Mouse (Mus musculus): Measurements from ENCODE around the gene Atg7. TPM values are rescaled to one million over a fixed set of nuclear protein-coding genes. Genes with fewer than 3 reads are reported as not detected.

Atg7 gene
- total RNA-seq, 1 experiment, result 14.6 TPM

DNA sequence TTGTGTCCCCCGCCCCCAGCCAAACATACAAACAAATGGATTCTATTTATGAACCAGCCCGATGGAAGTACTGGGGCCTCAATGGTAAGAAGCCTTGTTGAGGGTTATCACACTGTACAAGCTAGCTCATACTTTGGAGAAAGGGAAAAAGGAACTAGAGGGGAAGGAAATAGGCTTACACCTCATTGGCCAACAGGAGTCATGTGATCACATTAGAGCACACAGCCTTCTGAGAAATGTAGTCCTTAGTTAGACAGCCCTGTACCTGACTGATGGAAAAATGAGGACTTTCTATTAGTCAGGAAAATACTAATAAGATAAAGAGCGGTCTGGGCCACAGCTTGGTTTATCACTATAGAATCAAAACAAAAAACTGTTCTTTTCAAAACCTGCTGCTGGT lies 188.9 kb downstream of the Atg7 start:
- DNase-seq (ENCODE audit: low read depth, low spot score), result no peak
- no peaks in the 10 kb centered on the region for H3K36me3 ChIP-seq (ENCODE audit: control insufficient read depth, insufficient read depth, low read length, poor library complexity, severe bottlenecking)
- H3K4me1 ChIP-seq (ENCODE audit: control insufficient read depth in 2 of 2, insufficient read depth in 2 of 2, low read length in 2 of 2, poor library complexity in 1 of 2), result no peaks in the 10 kb centered on the region
- in situ Hi-C loops (cut with MboI; ENCODE audit: low sequenced_read_pairs in 2 of 2, unreplicated experiment in 2 of 2), result no loop called here
- H3K9me3 ChIP-seq (ENCODE audit: control insufficient read depth, insufficient read depth, low read depth, low read length), result no peaks in the 10 kb centered on the region
- no peak for TF ChIP-seq HCFC1 (IDR thresholded peaks at IDR 0.05; ENCODE audit: borderline replicate concordance, insufficient read depth, low read length)
- no peak for TF ChIP-seq ZNF384 (IDR thresholded peaks at IDR 0.05; ENCODE audit: low read depth, low read length)
- TF ChIP-seq ZC3H11A (IDR thresholded peaks at IDR 0.05; ENCODE audit: borderline replicate concordance, low read depth, low read length), result no peak
- no peak for TF ChIP-seq CHD2 (IDR thresholded peaks at IDR 0.05; ENCODE audit: low read depth, low read length)
- no peak for TF ChIP-seq MAFK (IDR thresholded peaks at IDR 0.05; ENCODE audit: insufficient read depth, low read depth, low read length)
- no peak overlapping the region for H3K4me3 ChIP-seq (ENCODE audit: insufficient read depth in 1 of 2, low read depth in 1 of 2, low read length in 2 of 2, poor library complexity in 1 of 2, severe bottlenecking in 1 of 2)
- no peak overlapping the region for H3K27ac ChIP-seq (ENCODE audit: insufficient read depth, low read depth, low read length, poor library complexity, severe bottlenecking)
- no peak overlapping the region for H3K9ac ChIP-seq (ENCODE audit: insufficient read depth, low read depth, low read length, poor library complexity, severe bottlenecking)

DNA sequence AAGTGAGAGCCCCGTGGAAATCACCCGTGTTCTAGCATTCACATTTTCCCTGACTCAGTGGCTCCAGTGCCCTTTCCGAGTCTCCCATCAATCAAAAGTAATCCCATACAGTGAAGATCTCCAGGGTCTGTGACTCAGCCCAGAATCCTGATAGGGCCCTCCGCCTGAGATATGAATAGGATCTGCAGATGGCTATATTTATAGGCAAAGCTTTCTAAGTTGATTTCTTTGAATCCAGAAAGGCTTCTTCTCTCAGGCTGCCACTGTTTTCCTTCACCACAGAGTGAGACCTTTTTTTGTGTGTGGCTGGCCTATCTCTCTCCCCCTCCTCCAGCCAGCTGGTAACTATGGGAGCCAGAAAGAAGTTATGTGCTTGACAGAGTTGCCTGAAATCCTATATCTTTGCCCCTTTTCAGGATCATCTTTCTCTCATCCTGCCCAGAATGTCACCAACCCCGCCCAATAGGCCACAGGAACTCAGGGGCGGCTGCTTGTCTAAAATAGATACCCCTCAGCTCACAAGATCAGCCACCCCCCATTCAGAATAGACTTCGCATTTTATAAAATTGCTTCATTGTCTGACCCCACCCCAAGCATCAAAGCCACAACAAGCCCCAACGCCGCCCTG lies 190.3 kb downstream of the Atg7 start:
- in situ Hi-C loops (cut with MboI; ENCODE audit: low sequenced_read_pairs in 2 of 2, unreplicated experiment in 2 of 2), result no loop called here
- no peak for TF ChIP-seq MAFK (IDR thresholded peaks at IDR 0.05; ENCODE audit: insufficient read depth, low read depth, low read length)
- TF ChIP-seq CHD2 (IDR thresholded peaks at IDR 0.05; ENCODE audit: low read depth, low read length), result no peak
- TF ChIP-seq HCFC1 (IDR thresholded peaks at IDR 0.05; ENCODE audit: borderline replicate concordance, insufficient read depth, low read length), result no peak
- no peak for TF ChIP-seq ZNF384 (IDR thresholded peaks at IDR 0.05; ENCODE audit: low read depth, low read length)
- TF ChIP-seq ZC3H11A (IDR thresholded peaks at IDR 0.05; ENCODE audit: borderline replicate concordance, low read depth, low read length), result no peak
- Histone ChIP-seq H3K4me1 (ENCODE audit: control insufficient read depth in 2 of 2, insufficient read depth in 2 of 2, low read length in 2 of 2, poor library complexity in 1 of 2) (no peaks in the 10 kb centered on the region), H3K36me3 (ENCODE audit: control insufficient read depth, insufficient read depth, low read length, poor library complexity, severe bottlenecking) (no peaks in the 10 kb centered on the region), H3K9ac (ENCODE audit: insufficient read depth, low read depth, low read length, poor library complexity, severe bottlenecking) (no peak overlapping the region), H3K27ac (ENCODE audit: insufficient read depth, low read depth, low read length, poor library complexity, severe bottlenecking) (no peak overlapping the region), H3K9me3 (ENCODE audit: control insufficient read depth, insufficient read depth, low read depth, low read length) (no peaks in the 10 kb centered on the region), H3K4me3 (ENCODE audit: insufficient read depth in 1 of 2, low read depth in 1 of 2, low read length in 2 of 2, poor library complexity in 1 of 2, severe bottlenecking in 1 of 2) (no peak overlapping the region)
- no peak for DNase-seq (ENCODE audit: low read depth, low spot score)

DNA sequence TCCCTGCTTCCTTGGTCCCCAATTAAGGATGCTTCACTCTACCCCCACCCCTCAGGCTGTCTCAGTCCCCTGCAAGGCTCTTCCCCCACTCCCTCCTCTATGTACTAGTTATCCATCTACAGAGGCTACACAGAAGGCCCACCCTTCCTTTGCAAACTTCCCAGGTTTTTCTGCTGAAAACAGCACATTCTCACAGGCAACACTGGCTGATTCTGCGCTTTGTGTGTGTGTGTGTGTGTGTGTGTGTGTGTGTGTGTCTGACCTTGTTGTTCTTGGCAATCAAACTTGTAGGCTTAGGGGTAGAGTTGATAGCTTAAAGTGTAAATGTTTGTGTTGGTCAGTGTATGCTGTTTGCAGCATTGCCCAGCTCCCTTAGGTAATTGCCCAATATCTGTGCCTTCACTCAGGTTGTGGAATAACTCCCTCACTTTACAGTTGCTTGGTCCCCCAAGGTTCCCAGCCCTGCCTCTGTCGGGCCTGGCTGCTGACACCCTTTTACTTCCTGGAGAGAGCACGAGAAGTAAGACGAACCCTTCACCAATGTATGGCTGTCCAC lies 191.0 kb downstream of the Atg7 start:
- H3K27ac ChIP-seq (ENCODE audit: insufficient read depth, low read depth, low read length, poor library complexity, severe bottlenecking), result no peak overlapping the region

DNA sequence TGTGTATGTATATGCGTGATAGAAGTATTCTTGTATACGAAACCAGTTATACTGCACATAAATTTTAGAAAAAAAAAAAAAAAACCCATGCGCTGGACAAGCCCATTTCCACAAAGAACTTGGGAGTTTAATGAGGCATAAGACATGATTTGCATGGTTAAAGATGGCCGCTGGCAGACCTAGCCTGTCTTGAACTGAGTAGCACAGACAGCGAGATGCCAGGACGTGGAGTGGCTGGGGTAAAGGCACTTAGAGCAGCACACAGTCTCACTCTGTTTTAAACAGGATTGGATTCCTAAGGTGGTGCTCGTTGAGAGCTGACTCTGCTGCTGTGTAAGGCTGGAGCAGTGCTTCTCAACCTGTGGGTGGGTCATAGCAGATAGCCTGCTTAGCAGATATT lies 192.4 kb downstream of the Atg7 start:
- no peaks in the 10 kb centered on the region for H3K36me3 ChIP-seq (ENCODE audit: control insufficient read depth, insufficient read depth, low read length, poor library complexity, severe bottlenecking)
- H3K27ac ChIP-seq (ENCODE audit: insufficient read depth, low read depth, low read length, poor library complexity, severe bottlenecking), result no peak overlapping the region
- no peak overlapping the region for H3K9ac ChIP-seq (ENCODE audit: insufficient read depth, low read depth, low read length, poor library complexity, severe bottlenecking)
- no peak for DNase-seq (ENCODE audit: low read depth, low spot score)
- in situ Hi-C loops (cut with MboI; ENCODE audit: low sequenced_read_pairs in 2 of 2, unreplicated experiment in 2 of 2), result no loop called here
- no peak overlapping the region for H3K4me3 ChIP-seq (ENCODE audit: insufficient read depth in 1 of 2, low read depth in 1 of 2, low read length in 2 of 2, poor library complexity in 1 of 2, severe bottlenecking in 1 of 2)
- TF ChIP-seq MAFK (IDR thresholded peaks at IDR 0.05; ENCODE audit: insufficient read depth, low read depth, low read length) (no peak), HCFC1 (IDR thresholded peaks at IDR 0.05; ENCODE audit: borderline replicate concordance, insufficient read depth, low read length) (no peak), CHD2 (IDR thresholded peaks at IDR 0.05; ENCODE audit: low read depth, low read length) (no peak), ZC3H11A (IDR thresholded peaks at IDR 0.05; ENCODE audit: borderline replicate concordance, low read depth, low read length) (no peak), ZNF384 (IDR thresholded peaks at IDR 0.05; ENCODE audit: low read depth, low read length) (no peak)
- H3K4me1 ChIP-seq (ENCODE audit: control insufficient read depth in 2 of 2, insufficient read depth in 2 of 2, low read length in 2 of 2, poor library complexity in 1 of 2), result no peaks in the 10 kb centered on the region; a peak in 1 of 4 replicates
- H3K9me3 ChIP-seq (ENCODE audit: control insufficient read depth, insufficient read depth, low read depth, low read length), result no peaks in the 10 kb centered on the region

More for the DNA sequence above, 191.0 kb downstream of the Atg7 start:
- H3K36me3 ChIP-seq (ENCODE audit: control insufficient read depth, insufficient read depth, low read length, poor library complexity, severe bottlenecking), result no peaks in the 10 kb centered on the region
- no peaks in the 10 kb centered on the region for H3K4me1 ChIP-seq (ENCODE audit: control insufficient read depth in 2 of 2, insufficient read depth in 2 of 2, low read length in 2 of 2, poor library complexity in 1 of 2)
- no peak overlapping the region for H3K9ac ChIP-seq (ENCODE audit: insufficient read depth, low read depth, low read length, poor library complexity, severe bottlenecking)
- TF ChIP-seq ZNF384 (IDR thresholded peaks at IDR 0.05; ENCODE audit: low read depth, low read length) (no peak), ZC3H11A (IDR thresholded peaks at IDR 0.05; ENCODE audit: borderline replicate concordance, low read depth, low read length) (no peak), MAFK (IDR thresholded peaks at IDR 0.05; ENCODE audit: insufficient read depth, low read depth, low read length) (no peak), HCFC1 (IDR thresholded peaks at IDR 0.05; ENCODE audit: borderline replicate concordance, insufficient read depth, low read length) (no peak), CHD2 (IDR thresholded peaks at IDR 0.05; ENCODE audit: low read depth, low read length) (no peak)
- H3K9me3 ChIP-seq (ENCODE audit: control insufficient read depth, insufficient read depth, low read depth, low read length), result no peaks in the 10 kb centered on the region
- in situ Hi-C loops (cut with MboI; ENCODE audit: low sequenced_read_pairs in 2 of 2, unreplicated experiment in 2 of 2), result no loop called here
- no peak for DNase-seq (ENCODE audit: low read depth, low spot score)
- no peak overlapping the region for H3K4me3 ChIP-seq (ENCODE audit: insufficient read depth in 1 of 2, low read depth in 1 of 2, low read length in 2 of 2, poor library complexity in 1 of 2, severe bottlenecking in 1 of 2)
